Mouse (Mus musculus) layer of hippocampus, postnatal 36 days (tissue): ENCODE measurements around the gene Snx29. TPM values are rescaled to one million over a fixed set of nuclear protein-coding genes. Genes with fewer than 3 reads are reported as not detected.
"Not testable (repeated sequence)": the region's sequence is repeated elsewhere in the genome, so short reads cannot be mapped to it uniquely, and the experiment has no call there.

Experiments
- DNase-seq, 2 experiments: peaks; one replicate each; pipeline ENCODE4 v3.0.0; 2022
- total RNA-seq, 2 experiments: library from RNA; stranded (reverse); gene quantifications; 2 replicates each; pipeline ENCODE4 v1.2.3; 2021

The Snx29 gene
- total RNA-seq, 2 experiments from 2014 or later = 23.4 to 31.6 TPM

DNA sequence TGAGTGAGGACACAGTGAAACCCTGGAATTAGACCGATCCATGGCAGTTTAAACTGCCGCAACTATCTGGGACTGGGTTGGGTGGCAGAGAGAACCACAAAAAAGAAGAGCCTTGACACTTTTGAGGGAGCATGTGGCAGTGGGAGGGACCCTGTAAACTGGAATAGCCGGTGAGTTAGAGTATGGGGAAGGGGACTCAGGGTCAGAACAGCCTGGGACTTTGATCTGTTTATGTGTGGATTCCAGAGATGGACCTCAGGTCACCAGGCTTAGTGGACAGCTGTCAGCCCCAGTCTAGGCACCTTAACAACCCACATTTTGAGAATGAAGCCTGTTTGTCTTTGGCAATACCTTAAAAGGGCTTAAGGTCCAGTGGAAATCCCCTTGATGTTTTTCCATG, 215.5 kb downstream of the Snx29 start:
- DNase-seq = no peak

DNA sequence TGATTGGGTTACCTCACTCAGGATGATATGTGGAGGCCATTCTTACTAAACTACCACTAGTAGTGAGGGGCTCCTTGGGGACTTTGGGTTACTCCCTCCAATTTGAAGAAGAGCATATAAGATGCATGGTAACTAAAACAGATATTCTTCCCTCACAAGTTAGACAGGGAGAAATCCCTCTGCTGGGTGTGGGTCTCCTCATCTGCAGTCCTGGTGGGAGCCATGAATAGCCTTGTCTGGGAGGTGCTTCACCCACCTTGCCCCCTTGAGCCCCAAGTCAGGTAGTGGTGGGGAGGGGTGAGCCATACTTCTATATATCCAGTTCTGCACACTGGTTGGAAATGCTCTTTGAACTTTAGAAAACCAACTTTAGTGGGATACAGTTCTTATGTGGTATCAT, 218.3 kb downstream of the Snx29 start:
- no peak for DNase-seq

DNA sequence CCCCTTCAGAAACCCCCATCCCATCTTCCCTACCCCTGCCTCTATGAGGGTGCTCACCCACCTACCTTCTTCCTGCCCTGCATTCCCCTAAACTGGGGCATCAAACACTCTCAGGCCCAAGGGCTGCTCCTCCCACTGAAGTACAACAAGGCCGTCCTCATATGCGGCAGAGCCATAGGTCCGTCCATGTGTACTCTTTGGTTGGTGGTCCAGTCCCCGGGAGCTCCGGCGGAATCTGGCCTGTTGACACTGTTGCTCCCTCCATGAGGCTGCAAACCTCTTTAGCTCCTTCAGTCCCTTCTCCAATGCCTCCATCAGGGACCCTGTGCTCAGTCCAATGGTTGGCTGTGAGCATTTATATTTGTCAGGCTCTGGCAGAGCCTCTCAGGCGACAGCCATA, 219.1 kb downstream of the Snx29 start:
- no peak for DNase-seq

DNA sequence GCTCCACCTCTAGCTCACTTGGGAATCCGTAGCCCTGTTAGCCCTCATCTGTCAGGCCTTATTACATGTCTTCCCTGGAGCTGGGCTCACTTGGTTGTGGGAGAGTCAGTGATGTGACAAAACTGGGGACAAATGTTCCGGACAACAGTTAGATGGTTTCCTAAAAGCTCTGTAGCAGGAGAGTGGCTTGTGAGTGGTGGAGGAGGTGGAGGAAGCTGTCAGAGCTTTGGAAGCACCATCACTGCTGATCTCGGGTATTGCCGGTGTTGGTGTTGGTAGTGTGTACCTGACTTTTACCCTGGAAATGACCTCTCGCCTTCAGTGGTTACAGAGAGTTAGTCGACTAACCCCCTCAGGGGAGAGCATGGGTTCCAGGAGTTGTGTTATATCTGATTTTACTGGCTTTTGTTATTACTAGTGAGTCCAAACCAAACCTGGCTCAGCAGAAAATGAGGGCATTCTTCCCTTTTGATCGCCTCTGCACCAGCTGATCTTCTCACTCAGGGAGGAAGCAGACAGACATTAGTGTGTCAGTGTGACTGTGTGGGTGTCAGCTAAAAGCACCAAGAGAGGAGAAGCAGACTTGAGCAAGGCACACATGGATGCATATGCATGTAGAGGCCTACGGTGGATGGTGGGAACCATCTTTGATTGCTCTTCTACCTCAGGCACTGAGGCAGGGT, 227.5 kb downstream of the Snx29 start:
- DNase-seq = peak; percentile 23 to 36

DNA sequence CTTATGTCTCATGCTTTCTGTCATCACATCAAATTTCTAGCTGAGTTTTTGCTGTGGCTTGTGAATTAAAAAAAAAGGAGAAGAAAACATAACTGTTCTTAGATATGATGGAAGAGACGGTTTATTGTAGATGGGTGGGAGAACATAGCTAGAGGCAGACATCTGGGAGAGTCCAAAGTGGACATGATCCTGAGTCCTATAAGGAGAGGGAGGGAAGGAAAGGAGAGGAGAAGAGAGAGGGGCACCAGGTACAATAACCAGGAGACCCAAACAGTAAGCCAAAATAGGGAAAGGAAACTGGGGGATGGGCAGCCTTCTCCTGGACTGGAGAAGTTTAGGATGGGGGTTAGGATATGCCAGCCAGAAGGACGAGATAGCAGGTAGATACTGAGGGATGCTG, 239.0 kb downstream of the Snx29 start:
- DNase-seq = no peak

DNA sequence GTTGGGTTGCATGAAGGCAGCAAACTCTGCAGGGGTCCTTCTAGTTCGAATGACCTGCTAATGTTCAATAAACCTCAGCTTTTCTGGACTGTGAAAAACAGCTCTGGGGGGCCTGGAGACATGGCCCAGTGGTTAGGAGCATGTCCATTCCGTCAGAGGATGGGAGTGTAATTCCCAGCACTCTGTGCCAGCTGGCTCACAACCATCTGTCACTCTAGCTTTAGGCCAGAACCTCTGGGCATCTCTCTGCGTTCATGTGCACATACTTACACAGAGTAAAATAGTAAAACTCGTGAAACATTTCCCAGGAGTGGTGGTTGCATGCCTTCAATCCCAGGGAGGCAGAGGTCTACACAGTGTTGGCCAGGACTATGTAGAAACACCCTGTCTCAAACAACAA, 241.1 kb downstream of the Snx29 start:
- DNase-seq = no peak

DNA sequence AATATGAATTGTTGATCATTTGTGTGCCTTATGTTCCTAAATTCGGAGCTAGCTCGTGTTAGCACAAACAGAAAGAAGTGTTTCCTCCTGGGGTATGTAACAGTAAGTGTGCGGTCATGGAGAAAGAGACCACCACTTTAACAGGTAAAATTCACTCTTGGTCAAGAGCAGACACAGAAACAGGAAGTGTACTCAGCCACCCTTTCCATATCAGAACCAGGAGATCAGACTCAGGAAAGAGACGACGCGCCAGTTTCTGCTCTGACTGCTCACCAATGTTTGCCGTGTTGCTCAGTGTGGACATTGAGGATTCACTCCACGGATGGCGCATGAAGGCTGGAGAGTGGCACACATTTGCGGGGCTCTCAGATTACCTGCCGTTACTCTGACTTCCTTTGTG, 242.4 kb downstream of the Snx29 start:
- no peak for DNase-seq

DNA sequence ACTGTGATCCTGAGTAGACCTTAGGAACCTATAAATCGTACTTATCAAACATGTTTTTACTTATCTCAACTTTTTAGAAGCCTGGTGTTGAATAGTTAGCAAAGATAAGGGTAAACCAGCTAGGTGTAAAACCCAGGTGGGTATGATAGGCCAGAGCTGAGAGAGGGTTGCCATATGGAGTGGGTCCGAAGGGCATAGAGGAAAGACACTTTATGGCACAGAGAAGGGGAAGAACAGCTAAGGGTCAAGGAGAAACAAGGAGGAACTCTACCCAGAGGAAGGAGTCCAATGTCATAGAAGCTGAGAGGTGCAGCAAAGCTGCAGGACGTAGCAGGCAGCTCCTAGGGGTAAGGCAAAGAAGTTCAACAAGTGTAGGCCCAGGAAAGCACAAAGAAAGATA, 244.9 kb downstream of the Snx29 start:
- DNase-seq = no peak

DNA sequence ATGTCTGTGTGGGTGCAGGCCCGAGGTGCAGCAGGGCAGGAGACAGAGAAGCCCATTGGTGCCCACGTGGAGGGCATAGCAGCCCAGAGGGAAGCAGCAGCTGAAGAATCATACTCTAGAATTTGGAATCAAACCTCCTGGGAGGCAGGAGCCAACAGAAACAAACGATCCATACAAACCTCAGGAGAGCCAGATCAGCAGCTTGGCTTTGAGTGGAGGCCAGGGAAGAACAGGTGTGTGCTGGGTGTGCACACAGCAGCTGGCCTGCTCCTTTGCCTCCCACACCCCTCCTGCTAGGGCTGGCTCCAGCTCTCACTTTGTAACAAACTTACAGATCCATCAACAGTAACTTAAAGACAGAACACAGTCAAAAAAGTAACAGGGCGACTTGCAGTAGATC, 245.4 kb downstream of the Snx29 start:
- no peak for DNase-seq

DNA sequence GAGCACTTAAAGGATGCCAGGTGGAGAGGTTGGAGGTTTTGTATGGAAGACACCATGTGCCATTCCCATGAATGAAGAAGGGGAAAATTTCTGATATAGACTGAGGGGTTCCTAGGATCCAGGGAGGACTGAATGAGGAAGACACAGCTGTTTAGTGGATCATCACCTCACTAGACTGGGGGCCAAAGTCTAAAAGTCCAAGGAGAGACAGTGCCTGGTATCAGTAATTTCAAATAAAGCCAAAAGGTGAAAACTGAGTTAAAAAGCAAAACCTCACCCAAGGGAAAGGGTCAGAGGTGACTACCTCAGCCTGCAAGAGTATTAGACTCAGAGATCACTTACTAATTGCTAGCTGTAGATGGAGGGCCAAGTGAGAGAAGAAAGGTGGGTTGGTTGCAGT, 245.9 kb downstream of the Snx29 start:
- no peak for DNase-seq

DNA sequence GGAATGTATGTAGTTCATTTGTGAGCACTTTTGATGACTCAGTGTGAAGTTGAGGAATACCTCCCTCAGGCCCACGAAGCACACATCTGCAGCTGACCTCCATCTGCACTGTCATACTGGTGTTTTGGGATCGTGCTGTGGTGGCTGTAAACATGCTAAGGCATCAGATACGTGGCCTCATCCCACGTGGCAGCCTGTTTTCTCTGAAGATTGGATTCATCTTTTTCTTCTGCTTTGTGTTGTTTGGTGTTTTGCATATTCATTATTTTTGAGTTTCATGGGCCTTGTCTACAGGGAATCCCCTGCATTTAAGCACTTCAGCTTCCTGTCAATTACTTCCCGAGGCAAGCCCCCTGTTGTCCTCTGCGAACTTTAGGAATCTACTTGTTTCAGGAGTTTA, 246.4 kb downstream of the Snx29 start:
- DNase-seq = no peak

DNA sequence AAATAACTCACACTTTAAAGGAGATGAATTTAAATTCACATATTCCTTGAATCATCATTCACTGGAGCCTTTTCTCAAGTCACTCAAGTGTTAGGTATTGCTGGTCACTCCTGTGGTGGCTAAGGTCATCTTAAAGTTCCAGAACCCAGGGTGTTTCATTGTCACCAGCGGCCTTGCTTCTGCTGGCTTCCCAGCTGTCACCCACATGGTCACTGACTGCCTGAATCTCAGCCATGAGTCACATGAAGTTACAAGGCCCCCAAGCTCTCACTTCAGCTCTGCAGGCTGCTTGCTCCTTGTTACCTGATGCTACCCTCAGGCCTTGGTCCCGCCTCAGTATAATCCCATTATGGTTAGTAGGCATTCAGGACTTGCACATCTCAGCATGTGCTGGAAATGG, 247.4 kb downstream of the Snx29 start:
- DNase-seq = no peak

DNA sequence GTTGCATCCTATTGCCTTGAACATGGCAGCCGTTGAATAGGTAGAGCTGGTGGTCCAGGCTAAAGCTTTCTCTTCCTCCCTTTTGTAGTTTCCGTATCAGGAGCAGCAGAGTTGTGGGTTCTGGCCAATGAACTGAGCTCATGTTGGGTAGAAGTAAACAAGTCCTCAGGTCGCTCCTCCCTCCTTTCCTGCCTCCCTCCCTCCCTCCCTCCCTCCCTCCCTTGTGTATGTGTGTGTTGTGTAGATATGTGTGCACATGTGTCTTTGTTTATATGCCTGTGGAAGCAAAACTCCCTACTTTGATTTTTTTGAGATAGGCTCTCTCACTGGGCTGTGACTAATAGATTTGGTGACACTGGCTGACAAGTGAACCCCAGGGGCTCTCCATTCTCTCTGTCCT, 251.8 kb downstream of the Snx29 start:
- DNase-seq = no peak

DNA sequence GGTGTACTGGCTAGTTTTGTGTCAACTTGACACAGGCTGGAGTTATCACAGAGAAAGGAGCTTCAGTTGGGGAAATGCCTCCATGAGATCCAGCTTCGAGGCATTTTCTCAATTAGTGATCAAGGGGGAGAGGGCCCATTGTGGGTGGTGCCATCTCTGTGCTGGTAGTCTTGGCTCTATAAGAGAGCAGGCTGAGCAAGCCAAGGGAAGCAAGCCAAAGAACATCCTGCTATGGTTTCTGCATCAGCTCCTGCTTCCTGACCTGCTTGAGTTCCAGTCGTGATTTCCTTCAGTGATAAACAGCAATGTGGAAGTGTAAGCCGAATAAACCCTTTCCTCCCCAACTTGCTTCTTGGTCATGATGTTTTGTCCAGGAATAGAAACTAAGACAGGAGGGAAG, 253.0 kb downstream of the Snx29 start:
- DNase-seq = not testable (repeated sequence)

DNA sequence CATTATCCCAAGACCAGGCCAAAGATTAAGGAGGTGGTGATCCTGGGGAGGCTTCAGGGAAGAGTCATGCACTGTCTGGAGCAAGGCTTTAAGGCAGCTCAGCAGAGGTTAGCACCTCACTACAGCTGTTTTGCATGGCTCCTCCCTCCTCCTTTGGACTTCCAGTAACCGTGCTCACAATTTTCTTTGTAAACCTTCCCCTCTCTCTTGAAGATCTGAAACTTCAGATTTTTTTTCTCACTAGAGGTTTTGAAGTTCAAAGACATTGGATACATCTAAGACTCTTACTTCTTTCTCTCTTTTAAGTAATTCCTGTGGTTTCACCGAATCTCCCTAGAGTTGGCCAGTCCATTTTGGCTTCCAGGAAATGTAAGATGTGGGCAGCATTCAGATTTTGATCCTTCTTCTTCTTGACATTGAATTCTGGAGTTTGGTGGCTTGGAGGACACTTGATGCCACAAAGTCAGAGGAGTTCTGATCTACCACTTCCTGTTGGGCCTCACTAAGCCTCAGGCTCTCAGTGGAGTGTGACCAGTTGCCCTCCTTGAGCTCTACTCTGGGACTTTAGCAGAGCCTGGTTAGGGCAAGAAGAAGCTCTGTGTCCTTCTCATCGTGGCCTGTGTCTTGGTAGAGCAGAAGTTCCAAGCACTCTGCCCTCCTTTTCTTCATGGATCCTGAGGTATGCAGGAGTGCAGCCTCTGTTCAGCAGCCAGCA, 255.0 kb downstream of the Snx29 start:
- DNase-seq = no peak

DNA sequence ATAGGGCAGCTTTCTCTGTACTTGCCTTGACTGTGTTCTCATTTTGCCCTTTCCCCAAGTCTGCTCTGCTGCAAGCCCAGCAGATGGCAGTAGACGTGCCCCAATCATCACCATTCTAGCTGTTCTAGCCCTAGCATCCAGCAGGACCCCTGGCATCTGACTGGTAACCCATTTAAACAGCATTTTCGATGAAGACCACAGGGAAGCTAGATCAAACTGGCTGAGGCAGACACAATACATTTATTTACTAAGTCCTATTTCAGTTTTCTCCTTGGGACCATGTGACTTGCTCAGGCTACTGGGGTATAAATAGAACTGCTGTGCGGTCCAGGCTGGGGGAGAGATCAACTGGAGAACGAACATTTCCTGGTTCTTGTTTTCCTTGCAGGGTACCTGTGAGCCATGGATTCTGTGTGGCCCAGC, 257.0 kb downstream of the Snx29 start:
- peak; percentile 42 to 52 for DNase-seq

DNA sequence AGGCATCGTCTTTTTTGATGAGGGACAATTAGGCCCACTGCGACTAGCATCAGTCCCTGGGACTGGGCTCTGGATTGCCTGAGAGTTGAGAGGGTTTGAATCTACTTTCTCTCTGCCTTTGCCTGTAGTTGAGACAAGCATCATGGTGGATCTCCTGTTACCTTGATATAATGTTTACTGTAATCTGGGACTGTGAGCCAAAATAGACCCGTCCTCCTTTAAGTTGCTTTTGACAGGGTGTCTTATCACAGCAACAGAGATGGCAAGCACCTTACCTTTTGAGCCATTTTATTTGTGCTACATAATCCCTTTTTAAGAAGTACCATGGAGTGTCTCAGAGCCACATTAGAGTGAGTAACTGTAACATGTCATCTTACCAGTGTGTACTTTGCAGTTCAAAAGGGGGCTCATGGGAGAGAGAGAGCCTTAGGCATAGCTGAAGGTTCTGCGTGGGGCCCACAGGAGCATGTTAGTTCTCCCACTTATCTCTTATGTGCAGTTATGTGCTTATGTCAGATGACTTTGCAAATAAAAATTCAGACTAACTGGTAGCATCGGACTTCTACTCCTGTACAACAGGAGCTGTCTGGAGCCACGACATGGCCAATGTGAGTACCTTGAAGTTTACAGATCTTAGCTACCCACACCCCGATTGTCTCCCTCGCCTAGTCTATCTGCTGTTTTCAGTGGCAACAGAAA, 261.4 kb downstream of the Snx29 start:
- DNase-seq = no peak

DNA sequence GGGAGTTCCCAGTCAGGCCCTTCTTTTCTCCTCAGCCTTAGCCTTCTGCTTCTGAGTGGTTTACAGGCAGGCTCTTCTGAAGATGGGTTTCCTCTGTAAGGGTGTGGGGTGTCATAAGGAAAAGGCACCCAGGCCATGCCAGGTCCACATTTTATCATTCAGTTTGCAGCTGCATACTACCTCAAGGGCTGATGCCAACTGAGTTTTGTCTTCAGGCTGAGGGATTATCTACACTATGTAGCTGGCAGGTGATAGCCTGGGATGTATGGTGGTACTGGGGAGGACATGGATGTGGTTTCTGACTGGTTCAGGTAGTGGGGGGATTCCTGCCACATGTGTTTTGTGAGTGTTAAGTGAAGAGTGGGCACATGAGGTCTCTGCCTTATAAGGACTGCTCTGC, 266.0 kb downstream of the Snx29 start:
- no peak for DNase-seq

DNA sequence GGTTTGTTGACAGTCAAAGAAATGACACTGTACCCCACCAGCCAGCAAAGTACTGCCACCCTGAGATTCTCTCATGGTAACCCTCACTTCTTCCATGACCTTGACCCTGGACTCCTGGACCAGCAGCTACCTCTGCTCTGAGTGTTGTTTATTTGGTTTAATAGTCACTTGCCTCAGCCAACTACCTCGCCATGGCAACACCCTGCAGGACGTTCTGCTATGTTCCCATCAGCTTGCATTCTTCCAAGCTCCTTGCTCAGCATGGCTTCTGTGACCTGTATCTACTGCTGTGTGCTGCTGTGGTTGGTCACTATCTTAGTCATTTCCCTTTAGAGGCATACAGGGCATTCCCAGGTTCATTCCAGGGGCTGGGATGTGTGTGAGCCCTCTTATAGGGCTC, 266.6 kb downstream of the Snx29 start:
- DNase-seq = no peak

DNA sequence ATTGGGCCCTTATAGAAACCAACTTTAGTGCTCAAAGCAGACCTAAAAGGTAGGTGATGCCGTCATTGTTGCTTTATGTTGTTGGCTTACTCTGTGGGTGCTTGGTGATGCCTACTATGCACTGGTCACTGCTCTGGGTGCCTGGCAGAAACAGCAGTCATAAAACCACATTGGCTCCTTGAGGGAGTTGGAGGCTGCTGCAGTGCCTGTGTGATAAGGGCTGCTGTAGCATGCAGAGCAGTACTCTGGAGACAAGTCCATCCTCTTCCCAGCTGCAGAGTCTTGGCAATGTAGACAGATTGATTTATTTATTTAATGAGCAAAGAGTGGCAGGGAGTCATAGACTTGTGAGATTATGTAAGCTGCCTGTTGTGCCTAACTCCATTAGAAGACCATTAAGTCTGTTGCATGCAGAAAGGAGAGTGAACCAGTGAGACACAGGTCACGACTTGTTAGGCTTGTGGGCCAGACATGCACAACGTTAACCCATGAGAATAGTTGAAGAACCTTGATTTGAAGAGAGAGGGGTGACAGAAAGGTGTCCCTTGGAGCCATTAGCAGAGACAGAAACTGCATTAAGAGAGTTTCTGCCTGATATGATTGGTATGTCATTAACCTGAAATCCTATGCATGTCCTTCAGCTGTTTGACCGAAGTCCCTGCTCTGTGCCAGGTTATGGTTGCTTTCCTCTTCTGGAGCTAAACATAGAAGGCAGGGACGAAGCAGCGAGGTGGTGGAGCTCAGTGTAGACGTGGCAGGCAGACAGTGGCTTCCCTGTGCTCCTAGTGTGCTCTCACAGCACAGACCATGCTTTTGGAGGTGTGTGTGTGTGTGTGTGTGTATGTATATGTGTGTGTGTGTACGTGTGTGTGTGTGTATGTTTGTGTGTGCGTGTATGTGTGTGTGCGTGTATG, 267.3 kb downstream of the Snx29 start:
- DNase-seq = no peak

DNA sequence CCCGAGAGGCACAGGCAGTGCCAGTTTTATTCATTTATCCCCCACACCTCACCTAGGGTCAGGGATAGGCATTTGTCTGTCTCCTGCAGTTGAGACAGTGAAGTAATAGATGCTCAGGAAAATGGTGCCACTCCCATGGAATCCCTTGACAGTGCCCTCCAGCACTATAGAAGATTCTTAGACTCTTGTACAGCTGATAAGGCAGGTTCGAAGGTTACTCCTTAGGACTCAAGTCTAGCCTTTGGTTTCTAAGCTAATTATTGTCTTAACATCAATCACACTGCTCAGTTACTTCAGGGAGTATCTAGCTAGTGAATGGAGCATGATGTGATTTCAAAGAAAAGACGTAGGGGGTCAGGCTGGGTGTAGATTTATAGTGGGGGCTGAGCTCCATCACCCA, 273.9 kb downstream of the Snx29 start:
- DNase-seq = no peak

DNA sequence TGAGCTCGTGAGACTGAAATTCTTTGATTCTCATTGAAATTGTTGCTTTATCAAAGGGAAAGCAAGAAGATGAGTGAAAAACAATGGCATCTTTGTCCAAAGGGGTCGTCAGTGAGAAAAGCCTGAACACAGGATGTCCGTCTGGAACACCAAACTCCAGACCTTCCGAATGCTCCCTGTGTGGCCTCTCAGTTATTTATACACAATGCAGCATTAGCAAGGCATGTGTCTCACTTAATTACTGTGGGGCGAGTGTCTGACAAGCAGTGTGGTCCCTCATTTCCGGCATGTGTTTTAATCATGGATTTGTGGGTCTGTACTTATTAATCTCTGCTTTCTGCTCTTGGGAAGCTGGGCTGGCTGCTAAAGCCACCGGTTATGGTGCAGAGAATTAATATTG, 275.1 kb downstream of the Snx29 start:
- no peak for DNase-seq

DNA sequence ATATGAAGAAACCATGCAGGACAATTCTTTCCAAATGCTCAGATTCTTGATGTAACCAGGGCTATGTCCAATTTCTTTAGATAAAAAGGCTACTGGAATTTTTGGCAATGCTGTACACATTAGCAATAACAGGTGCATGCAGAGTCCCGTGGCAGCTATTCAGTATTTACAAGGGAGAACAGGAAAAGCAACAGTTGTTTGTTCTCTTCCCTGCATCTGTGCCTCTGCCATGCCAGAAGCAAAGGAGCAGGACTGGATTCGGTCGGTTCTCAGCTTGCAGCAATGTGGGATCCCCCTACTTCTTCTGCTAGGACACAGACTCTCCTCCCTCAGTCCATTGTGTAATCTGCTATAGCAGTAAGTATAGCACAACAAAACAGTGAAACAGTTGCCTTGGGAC, 276.8 kb downstream of the Snx29 start:
- peak in 1 of 2 experiments; percentile 41 for DNase-seq
